Mouse (Mus musculus) frontal cortex, adult (tissue): Measurements from ENCODE around the gene Anxa4.
A peak's percentile ranks its signal among the peaks of the same experiment; 100 is the strongest.

Source experiments
- ATAC-seq: cut with Nextera tagmentation; 2 replicates; pipeline ENCODE4 v1.9.2; 2017; ENCODE audit warnings: mild to moderate bottlenecking, moderate library complexity, mixed read lengths; ENCODE audit not compliant: low TSS enrichment

Anxa4 gene

DNA sequence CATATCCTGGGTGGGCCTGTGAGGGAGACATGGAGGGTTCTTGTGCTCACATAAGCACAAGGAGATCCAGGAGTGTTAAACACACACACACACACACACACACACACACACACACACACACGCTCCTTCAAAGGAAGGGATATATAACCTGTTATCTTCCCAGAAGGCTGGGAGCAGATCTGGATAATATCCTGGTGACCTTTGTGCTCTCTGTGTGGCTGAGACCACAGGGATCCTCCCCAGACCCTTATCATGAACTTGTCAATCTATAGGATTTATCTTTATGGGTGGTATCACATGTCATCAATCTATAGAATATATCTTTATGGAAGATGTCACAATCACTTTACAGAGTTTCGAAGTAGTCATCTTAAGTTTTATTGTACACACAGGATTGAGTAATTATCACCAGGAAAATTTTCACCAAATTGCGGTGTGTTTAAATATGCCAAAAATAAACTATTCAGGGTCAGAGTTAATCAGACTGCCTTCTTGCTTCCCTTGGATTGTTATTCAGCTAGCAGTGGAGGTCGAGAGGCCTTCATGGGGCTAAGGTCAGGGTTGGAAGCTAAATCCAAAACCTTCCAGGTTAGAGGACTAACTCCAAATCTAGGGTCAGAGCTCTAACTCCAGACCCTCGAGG is 40.4 kb downstream of the Anxa4 start:
- ATAC-seq = no peak

DNA sequence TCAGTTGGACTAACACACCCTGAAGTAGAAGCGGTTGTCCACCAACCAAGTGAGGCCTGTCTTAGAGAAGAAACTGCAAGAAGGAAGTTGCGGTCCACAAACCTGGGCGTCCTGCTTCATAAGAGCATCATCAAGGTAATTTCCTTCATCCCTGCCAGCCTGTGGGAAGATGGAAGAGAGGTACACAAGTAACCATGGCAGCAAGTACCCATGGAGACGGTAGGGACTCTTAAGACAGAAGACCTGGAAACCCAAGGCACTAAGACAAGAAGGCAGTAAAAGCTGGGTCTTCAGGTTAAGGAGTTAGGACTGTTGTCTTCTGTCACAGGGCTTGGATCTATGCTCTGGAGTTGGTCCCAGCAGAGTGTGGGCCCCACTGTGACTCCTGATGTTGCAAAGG is 42.4 kb downstream of the Anxa4 start:
- ATAC-seq = no peak

DNA sequence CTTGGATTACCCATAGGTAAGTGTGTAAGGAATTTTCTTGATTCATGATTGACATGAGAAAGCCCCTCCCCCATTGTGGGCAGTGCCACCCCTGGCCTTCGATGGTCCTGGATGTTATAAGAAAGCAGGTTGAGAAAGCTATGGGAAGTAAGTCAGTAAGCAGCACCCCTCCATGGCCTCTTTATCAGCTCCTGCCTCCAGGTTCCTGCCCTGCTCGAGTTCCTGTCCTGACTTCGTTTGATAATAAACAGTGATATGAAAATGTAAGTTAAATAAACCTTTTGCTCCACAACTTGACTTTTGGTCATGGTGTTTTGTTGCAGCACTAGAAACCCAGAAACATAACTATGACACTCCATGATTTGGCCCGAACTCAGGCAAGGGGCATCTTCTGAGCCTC is 43.6 kb downstream of the Anxa4 start:
- ATAC-seq = no peak

DNA sequence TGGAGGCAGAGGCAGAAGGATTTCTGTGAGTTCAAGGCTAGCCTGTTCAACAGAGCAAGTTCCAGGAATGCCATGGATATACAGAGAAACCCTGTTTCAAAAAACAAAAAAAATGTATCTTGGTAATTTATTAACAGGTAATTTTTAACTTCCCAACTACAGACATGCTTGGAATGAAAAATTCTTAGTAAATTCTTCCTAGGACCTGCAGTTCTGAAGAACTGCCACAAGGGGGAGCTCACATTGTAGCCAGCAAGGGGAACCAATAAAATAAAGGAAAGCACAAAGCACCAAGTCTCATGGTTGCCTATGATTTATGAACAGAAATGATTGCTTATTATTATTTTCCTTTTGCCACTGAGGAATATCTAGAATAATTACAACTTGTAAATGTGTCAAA is 46.2 kb downstream of the Anxa4 start:
- no peak for ATAC-seq

- no peak for ATAC-seq
Measured at GRCm38 (mm10) chr6:86740652-86741051, 52.7 kb downstream of the Anxa4 start.

DNA sequence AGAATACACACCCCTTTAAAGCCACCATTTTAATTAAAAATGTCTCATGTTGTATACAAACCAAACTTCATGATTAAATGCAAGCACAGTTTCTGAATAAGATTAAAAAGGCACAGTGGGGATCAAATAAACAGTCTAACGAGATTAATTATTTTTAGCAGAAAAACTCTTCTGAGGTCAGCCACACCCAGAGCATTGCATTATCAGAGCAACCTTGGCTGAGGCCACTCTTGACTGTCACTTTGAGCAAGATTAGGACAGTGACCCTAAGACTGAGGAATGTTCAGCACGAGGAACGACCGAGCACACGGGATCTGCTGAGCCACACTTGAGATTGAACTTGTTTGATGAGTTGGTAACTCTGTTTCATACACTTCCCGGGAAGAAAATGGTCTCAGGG is 56.6 kb downstream of the Anxa4 start:
- ATAC-seq = no peak

- no peak for ATAC-seq
Measured at GRCm38 (mm10) chr6:86736313-86736712, 57.1 kb downstream of the Anxa4 start.

DNA sequence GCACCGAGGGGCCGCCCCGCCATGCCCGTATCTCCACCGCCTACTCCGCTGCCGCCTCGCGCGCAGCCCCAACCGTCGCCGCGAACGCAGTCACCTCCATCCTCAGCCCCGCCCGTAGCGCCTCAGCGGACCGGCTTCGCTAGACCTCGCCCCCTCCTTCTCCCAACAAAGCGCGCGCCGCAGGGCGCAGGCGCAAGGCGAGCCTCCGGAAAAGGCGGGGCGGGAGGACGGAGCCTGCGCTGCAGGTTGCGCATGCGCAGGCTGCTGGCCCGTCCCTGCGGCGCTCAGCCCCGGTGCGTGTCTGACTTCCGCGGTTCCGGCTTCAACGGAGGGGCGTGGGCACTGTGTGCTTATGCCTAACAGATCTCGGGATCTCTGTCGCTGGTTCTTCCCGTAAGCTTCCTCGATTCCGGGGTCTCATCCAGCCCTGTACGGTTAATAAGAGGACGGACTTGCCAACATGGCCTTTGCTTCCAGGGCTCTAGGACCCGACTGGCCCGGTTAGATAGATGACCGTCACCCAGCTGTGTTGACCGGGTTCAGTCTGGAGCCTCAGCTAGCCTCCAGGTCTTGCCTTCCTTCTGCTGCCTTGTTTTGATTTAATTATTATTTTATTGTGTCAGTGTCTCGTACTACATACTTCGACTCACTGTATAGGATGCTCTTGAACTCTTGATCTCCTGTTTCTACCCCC is 60.1 kb downstream of the Anxa4 start, which contains the start of gene Gmcl1:
TSS of gene Gmcl1 (minus strand) at position 201 of the 694 bp plus-strand sequence.
- ATAC-seq = peak; percentile 89

- peak; percentile 59 for ATAC-seq
Measured at GRCm38 (mm10) chr6:86732276-86733173, 60.9 kb downstream of the Anxa4 start.

GRCm38 (mm10) chr6:86728711-86729110 is 64.7 kb downstream of the Anxa4 start:
- no peak for ATAC-seq

GRCm38 (mm10) chr6:86721977-86722376 is 71.4 kb downstream of the Anxa4 start:
- ATAC-seq = peak; percentile 70; the same call in 1 of the 2 replicates

GRCm38 (mm10) chr6:86708072-86708774 is 85.2 kb downstream of the Anxa4 start:
- ATAC-seq = no peak

DNA sequence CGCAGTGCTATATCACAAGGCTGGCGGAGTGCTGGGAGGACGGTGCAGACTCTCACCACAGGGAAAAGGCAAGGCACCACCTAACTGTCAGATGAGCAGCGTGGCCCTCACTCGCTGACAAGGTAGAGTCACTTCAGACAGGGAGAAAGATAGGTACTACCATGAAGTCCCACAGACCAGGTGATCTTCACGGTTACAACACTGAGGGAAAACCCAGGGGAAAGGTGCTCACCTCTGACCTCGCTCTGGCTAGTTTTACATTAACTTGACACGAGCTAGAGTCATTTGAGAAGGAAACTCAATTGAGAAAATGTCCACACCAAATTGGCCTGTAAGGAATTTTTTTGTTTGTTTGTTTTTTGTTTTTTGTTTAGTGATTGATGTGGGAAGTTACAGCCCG is 90.8 kb downstream of the Anxa4 start:
- ATAC-seq = no peak

DNA sequence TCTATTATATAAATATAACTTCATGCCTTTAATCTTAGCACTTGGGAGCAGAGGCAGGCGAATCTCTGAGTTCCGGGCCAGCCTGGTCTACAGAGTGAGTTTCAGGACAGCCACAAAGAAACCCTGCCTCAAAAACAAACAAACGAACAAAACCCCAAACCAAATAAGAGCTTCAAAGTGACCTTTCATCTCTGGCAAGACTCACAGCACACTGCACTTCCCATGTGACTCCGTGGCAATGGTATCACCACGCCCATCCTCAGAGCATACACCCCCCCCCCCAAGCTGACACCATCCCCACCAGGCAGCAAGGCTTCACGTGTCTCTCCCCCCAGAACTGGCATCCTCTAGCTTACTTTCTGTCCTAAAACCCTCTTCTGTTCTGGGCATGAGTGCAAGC is 95.5 kb downstream of the Anxa4 start:
- no peak for ATAC-seq

GRCm38 (mm10) chr6:86696213-86696612 is 97.2 kb downstream of the Anxa4 start:
- ATAC-seq = no peak

DNA sequence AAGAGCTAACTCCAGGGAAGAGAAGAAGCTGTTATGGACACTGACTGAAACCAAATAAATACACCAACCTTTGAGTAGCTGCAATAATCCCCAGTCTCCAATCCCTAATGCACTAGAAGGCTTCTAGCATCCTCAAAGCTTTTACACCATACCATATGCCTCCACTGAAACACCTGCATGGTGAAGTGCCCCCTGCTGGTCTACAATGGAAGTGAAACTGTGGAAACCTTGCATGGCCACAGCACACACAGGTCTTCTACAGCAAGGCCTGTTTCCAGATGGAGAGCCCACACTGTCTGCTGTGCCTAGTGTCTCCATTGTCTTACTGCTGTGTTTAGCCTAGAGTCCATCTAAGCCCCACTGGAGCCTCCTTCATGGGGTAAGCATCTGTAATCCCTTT is 98.9 kb downstream of the Anxa4 start:
- ATAC-seq = peak; percentile 81

GRCm38 (mm10) chr6:86689671-86690070 is 103.7 kb downstream of the Anxa4 start:
- no peak for ATAC-seq

GRCm38 (mm10) chr6:86686971-86687370 is 106.4 kb downstream of the Anxa4 start:
- no peak for ATAC-seq
